Mouse (Mus musculus) testis, adult 2 months (tissue): Measurements from ENCODE around the gene Gdf10. TPM values are rescaled to one million over a fixed set of nuclear protein-coding genes. Genes with fewer than 3 reads are reported as not detected.

Experiments used
- H3K27ac ChIP-seq: fragments of 200-500 bp; 2 replicates; pipeline ENCODE4 v1.5.1; 2012; ENCODE audit warnings: low read depth, low read length; ENCODE audit not compliant: control insufficient read depth, insufficient read depth
- H3K27me3 ChIP-seq: fragments of 200-500 bp; 2 replicates; pipeline ENCODE4 v1.6.1; 2012; ENCODE audit warnings: mild to moderate bottlenecking, low read length, moderate library complexity; ENCODE audit not compliant: control insufficient read depth, insufficient read depth
- H3K36me3 ChIP-seq: fragments of 200-500 bp; 2 replicates; pipeline ENCODE4 v1.6.1; 2012; ENCODE audit warnings: mild to moderate bottlenecking, low read length; ENCODE audit not compliant: control insufficient read depth, insufficient read depth
- H3K4me1 ChIP-seq: fragments of 200-500 bp; 2 replicates; pipeline ENCODE4 v1.6.1; 2012; ENCODE audit warnings: low read length; ENCODE audit not compliant: control insufficient read depth, insufficient read depth
- H3K4me3 ChIP-seq: fragments of 200-500 bp; 2 replicates; pipeline ENCODE4 v1.5.1; 2012; ENCODE audit warnings: low read depth, mild to moderate bottlenecking, low read length, moderate library complexity, mixed read lengths; ENCODE audit not compliant: control insufficient read depth
- CTCF ChIP-seq: fragments of 200-500 bp; IDR thresholded peaks from 2 replicates; pipeline ENCODE4 v1.5.1; 2012; ENCODE audit warnings: low read depth, mild to moderate bottlenecking, inconsistent platforms, low read length, moderate library complexity; ENCODE audit not compliant: control insufficient read depth, insufficient read depth, insufficient replicate concordance
- POLR2A ChIP-seq: fragments of 200-500 bp; IDR thresholded peaks from 2 replicates; pipeline ENCODE4 v1.6.1; 2012; ENCODE audit warnings: low read depth, mild to moderate bottlenecking, inconsistent platforms, low read length, moderate library complexity; ENCODE audit not compliant: control insufficient read depth
- polyA plus RNA-seq: library from polyadenylated mRNA; depleted of rRNA; stranded (reverse); fragments of >200 nt; gene quantifications from 2 replicates; pipeline ENCODE4 v1.2.3, GENCODE M21; 2012

Gene Gdf10
- polyA plus RNA-seq, 1 experiment, result 0.26 TPM

- no peaks in the 10 kb centered on the region for H3K27me3 ChIP-seq
- no peak overlapping the region for H3K27ac ChIP-seq
- H3K4me3 ChIP-seq, result no peak overlapping the region
- TF ChIP-seq CTCF (no peak; the same call in 1 of the 2 replicates), POLR2A (no peak)
- no peaks in the 10 kb centered on the region for H3K36me3 ChIP-seq
- H3K4me1 ChIP-seq, result no peaks in the 10 kb centered on the region
Observed at GRCm38 (mm10) chr14:33913727-33914126, 9.7 kb upstream of the Gdf10 start.

- Histone ChIP-seq H3K36me3 (no peaks in the 10 kb centered on the region), H3K27me3 (no peaks in the 10 kb centered on the region), H3K4me1 (no peaks in the 10 kb centered on the region), H3K27ac (no peak overlapping the region), H3K4me3 (no peak overlapping the region)
- TF ChIP-seq CTCF (no peak), POLR2A (no peak)
Observed at GRCm38 (mm10) chr14:33914206-33914605, 9.2 kb upstream of the Gdf10 start.

DNA sequence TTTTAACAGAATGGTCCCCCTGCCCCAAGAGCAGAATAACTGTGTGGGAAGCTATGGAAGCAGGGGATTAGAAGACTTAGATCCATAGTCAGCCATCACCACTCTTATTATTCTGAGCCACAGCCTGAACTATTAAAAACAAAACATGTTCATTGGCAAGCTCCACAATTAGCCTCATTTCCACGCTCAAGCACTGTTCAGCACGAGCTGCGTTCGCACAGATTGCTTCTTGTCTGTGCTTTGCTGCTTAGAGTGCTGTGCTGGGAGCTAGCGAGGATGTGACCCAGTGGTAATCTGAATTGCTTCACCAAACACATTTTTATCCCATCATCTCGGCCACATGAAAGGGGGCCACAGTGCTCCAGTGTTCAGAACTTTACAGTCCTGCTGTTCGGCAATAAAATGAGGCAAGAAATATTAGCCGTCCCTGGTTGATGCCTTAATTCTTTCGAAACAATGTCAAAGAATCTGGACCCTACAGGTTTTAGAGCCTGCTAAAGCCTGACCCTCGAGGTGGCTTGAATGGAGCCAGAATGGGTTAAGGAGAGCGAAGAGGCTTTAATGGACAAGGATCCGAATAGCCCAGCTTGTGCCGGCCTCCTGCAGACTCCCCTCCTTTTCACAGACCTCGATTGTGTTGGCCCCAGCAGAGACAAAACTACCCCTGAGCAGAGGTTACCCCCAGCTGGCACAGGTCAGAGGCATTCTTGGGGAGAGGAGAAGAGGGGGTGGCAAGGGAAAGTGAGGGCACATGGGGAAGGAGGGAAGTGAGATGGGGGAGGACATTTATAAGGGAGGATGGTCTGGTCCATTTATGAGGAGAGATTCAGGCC, 2.4 kb upstream of the Gdf10 start:
- Histone ChIP-seq H3K4me1 (peaks cover 3% of the 10 kb centered on the region), H3K27ac (no peak overlapping the region), H3K36me3 (no peaks in the 10 kb centered on the region), H3K4me3 (no peak overlapping the region), H3K27me3 (no peaks in the 10 kb centered on the region)
- TF ChIP-seq CTCF, result no peak
- TF ChIP-seq POLR2A, result no peak

- H3K4me1 ChIP-seq, result peaks cover 3% of the 10 kb centered on the region
- H3K4me3 ChIP-seq, result peak overlapping the region; percentile 6; the same call in 1 of the 2 replicates
- H3K27ac ChIP-seq, result no peak overlapping the region
- H3K27me3 ChIP-seq, result no peaks in the 10 kb centered on the region
- no peaks in the 10 kb centered on the region for H3K36me3 ChIP-seq
- TF ChIP-seq CTCF, result no peak
- no peak for TF ChIP-seq POLR2A
Observed at GRCm38 (mm10) chr14:33922771-33923167, 618 bp upstream of the Gdf10 start.

- TF ChIP-seq CTCF (no peak), POLR2A (no peak)
- no peaks in the 10 kb centered on the region for H3K27me3 ChIP-seq
- no peak overlapping the region for H3K27ac ChIP-seq
- H3K36me3 ChIP-seq, result no peaks in the 10 kb centered on the region
- H3K4me1 ChIP-seq, result peaks cover 7% of the 10 kb centered on the region; the same call in 1 of the 2 replicates
- H3K4me3 ChIP-seq, result peak overlapping the region; percentile 30; the same call in 1 of the 2 replicates
Observed at GRCm38 (mm10) chr14:33931853-33932252, 8.5 kb downstream of the Gdf10 start.

GRCm38 (mm10) chr14:33932935-33933703, 9.7 kb downstream of the Gdf10 start:
- Histone ChIP-seq H3K36me3 (no peaks in the 10 kb centered on the region), H3K4me1 (peaks cover 7% of the 10 kb centered on the region; the same call in 1 of the 2 replicates), H3K4me3 (no peak overlapping the region), H3K27me3 (no peaks in the 10 kb centered on the region), H3K27ac (no peak overlapping the region)
- TF ChIP-seq CTCF (peak; percentile 56; the same call in 1 of the 2 replicates), POLR2A (no peak)

GRCm38 (mm10) chr14:33933778-33934317, 10.5 kb downstream of the Gdf10 start:
- no peak overlapping the region for H3K4me3 ChIP-seq
- H3K36me3 ChIP-seq, result no peaks in the 10 kb centered on the region
- no peaks in the 10 kb centered on the region for H3K27me3 ChIP-seq
- peaks cover 7% of the 10 kb centered on the region; the same call in 1 of the 2 replicates for H3K4me1 ChIP-seq
- TF ChIP-seq POLR2A, result no peak
- TF ChIP-seq CTCF, result 0 out of 2 replicates have a peak, but pooled peaks have one; percentile 14
- H3K27ac ChIP-seq, result no peak overlapping the region
